Mouse (Mus musculus) intestine, postnatal 0 days (tissue): ENCODE results near the gene Nat8f2. TPM values are rescaled to one million over a fixed set of nuclear protein-coding genes. Genes with fewer than 3 reads are reported as not detected.
"Not testable (repeated sequence)": the region's sequence is repeated elsewhere in the genome, so short reads cannot be mapped to it uniquely, and the experiment has no call there.

Experiments used
- ATAC-seq: fragments of 200-750 bp; cut with Nextera tagmentation; 2 replicates; pipeline ENCODE4 v1.8.0; 2017; ENCODE audit warnings: mild to moderate bottlenecking, moderate TSS enrichment, moderate library complexity
- H3K27ac ChIP-seq: fragments of 300-500 bp; sonication (generic); 2 replicates; pipeline ENCODE4 v1.5.1; 2014; ENCODE audit warnings: mild to moderate bottlenecking, low read depth, low read length, moderate library complexity
- H3K27me3 ChIP-seq: fragments of 300-500 bp; sonication (generic); replicated peaks from 2 replicates; pipeline ENCODE4 v1.6.1; 2014; ENCODE audit warnings: low read length, mixed read lengths; ENCODE audit not compliant: control insufficient read depth, insufficient read depth
- H3K36me3 ChIP-seq: fragments of 300-500 bp; sonication (generic); 2 replicates; pipeline ENCODE4 v1.6.1; 2014; ENCODE audit warnings: mild to moderate bottlenecking, moderate library complexity; ENCODE audit not compliant: control insufficient read depth, insufficient read depth
- H3K4me1 ChIP-seq: fragments of 300-500 bp; sonication (generic); replicated peaks from 2 replicates; pipeline ENCODE4 v1.6.1; 2014; ENCODE audit warnings: antibody characterized with exemption, low read length, mixed read lengths; ENCODE audit not compliant: control insufficient read depth, insufficient read depth
- H3K4me2 ChIP-seq: fragments of 300-500 bp; sonication (generic); replicated peaks from 2 replicates; pipeline ENCODE4 v1.6.1; 2014; ENCODE audit warnings: low read depth, mild to moderate bottlenecking, moderate library complexity
- H3K4me3 ChIP-seq: fragments of 300-500 bp; sonication (generic); 2 replicates; pipeline ENCODE4 v1.5.1; 2014; ENCODE audit warnings: low read depth, low read length
- H3K9ac ChIP-seq: fragments of 300-500 bp; sonication (generic); 2 replicates; pipeline ENCODE4 v1.6.1; 2014; ENCODE audit warnings: mild to moderate bottlenecking, low read depth, low read length
- H3K9me3 ChIP-seq: fragments of 300-500 bp; sonication (generic); 2 replicates; pipeline ENCODE4 v1.6.1; 2016; ENCODE audit warnings: mixed run types; ENCODE audit not compliant: control insufficient read depth
- CTCF ChIP-seq: sonication (generic); IDR thresholded peaks from 2 replicates; pipeline ENCODE4 v1.5.1; 2016; ENCODE audit warnings: low read depth, mild to moderate bottlenecking, control low read depth, antibody characterized with exemption, moderate library complexity
- WGBS: fragments of 180-500 bp; shearing (Covaris S2); extraction: QIAGEN DNeasy Blood & Tissue Kit; methylation state at CpG from one replicate; pipeline ENCODE4 v1.1.7; 2014; 5-methylcytosine and 5-hydroxymethylcytosine counted together
- polyA plus RNA-seq: library from polyadenylated mRNA; unstranded; fragments of >200 nt; fragmentation: Nextera tagmentation; extraction: Ambion mirVana; gene quantifications from 2 replicates; pipeline ENCODE4 v1.2.1, GENCODE M21; 2015

The Nat8f2 gene
- polyA plus RNA-seq, 1 experiment from 2014 or later = 0.16 TPM

GRCm38 (mm10) chr6:85895061-85895648, 26.2 kb upstream of the Nat8f2 start:
- not testable (repeated sequence) for ATAC-seq, H3K9me3 ChIP-seq, H3K4me2 ChIP-seq, H3K4me3 ChIP-seq, H3K36me3 ChIP-seq, H3K27me3 ChIP-seq, H3K9ac ChIP-seq, H3K4me1 ChIP-seq, H3K27ac ChIP-seq
- peak; percentile 76 for TF ChIP-seq CTCF
- WGBS = 67% methylated on average over 25 of the region's 25 CpGs

- 88% methylated on average over 2 of the region's 2 CpGs for WGBS
- TF ChIP-seq CTCF = no peak
- H3K4me2 ChIP-seq = no peak overlapping the region
- ATAC-seq = no peak
- no peak overlapping the region for H3K27ac ChIP-seq
- H3K36me3 ChIP-seq = no peaks in the 10 kb centered on the region
- H3K9me3 ChIP-seq = 0 out of 2 replicates have a peak, but pooled peaks cover under 1% of the 10 kb centered on the region
- no peak overlapping the region for H3K4me3 ChIP-seq
- no peak overlapping the region for H3K9ac ChIP-seq
- H3K4me1 ChIP-seq = no peaks in the 10 kb centered on the region
- no peaks in the 10 kb centered on the region for H3K27me3 ChIP-seq
These were observed 20.0 kb upstream of the Nat8f2 start for GRCm38 (mm10) chr6:85888961-85889360.

- 88% methylated on average over 1 of the region's 1 CpGs for WGBS
- Histone ChIP-seq H3K4me2 (no peak overlapping the region), H3K9me3 (peaks cover 11% of the 10 kb centered on the region; the same call in 1 of the 2 replicates), H3K27ac (no peak overlapping the region), H3K36me3 (no peaks in the 10 kb centered on the region), H3K27me3 (no peaks in the 10 kb centered on the region), H3K9ac (no peak overlapping the region), H3K4me3 (no peak overlapping the region), H3K4me1 (no peaks in the 10 kb centered on the region)
- TF ChIP-seq CTCF = no peak
- no peak for ATAC-seq
These were observed 15.4 kb upstream of the Nat8f2 start for GRCm38 (mm10) chr6:85884311-85884710.

- not testable (repeated sequence) for H3K27ac ChIP-seq, H3K36me3 ChIP-seq, H3K27me3 ChIP-seq, H3K9ac ChIP-seq, H3K4me2 ChIP-seq, ATAC-seq, H3K4me3 ChIP-seq, H3K4me1 ChIP-seq
- WGBS = 91% methylated on average over 9 of the region's 9 CpGs
- peaks cover 11% of the 10 kb centered on the region; the same call in 1 of the 2 replicates for H3K9me3 ChIP-seq
These were observed 14.3 kb upstream of the Nat8f2 start for GRCm38 (mm10) chr6:85883246-85883645.

GRCm38 (mm10) chr6:85867726-85868690, 950 bp downstream of the Nat8f2 start:
- Histone ChIP-seq H3K27ac (no peak overlapping the region), H3K4me2 (no peak overlapping the region), H3K36me3 (no peaks in the 10 kb centered on the region), H3K4me3 (no peak overlapping the region), H3K9me3 (no peaks in the 10 kb centered on the region), H3K9ac (no peak overlapping the region), H3K27me3 (no peaks in the 10 kb centered on the region), H3K4me1 (no peaks in the 10 kb centered on the region)
- WGBS = 81% methylated on average over 8 of the region's 8 CpGs
- TF ChIP-seq CTCF = no peak
- ATAC-seq = no peak

GRCm38 (mm10) chr6:85866995-85867394, 2.0 kb downstream of the Nat8f2 start:
- WGBS = 67% methylated on average over 1 of the region's 1 CpGs
- H3K4me2 ChIP-seq, H3K27me3 ChIP-seq, H3K27ac ChIP-seq, ATAC-seq, H3K4me3 ChIP-seq, H3K9ac ChIP-seq, H3K36me3 ChIP-seq, H3K4me1 ChIP-seq, H3K9me3 ChIP-seq: not testable (repeated sequence)

- H3K27me3 ChIP-seq, H3K27ac ChIP-seq, H3K9ac ChIP-seq, H3K9me3 ChIP-seq, ATAC-seq, H3K4me1 ChIP-seq, H3K36me3 ChIP-seq, H3K4me3 ChIP-seq, H3K4me2 ChIP-seq: not testable (repeated sequence)
- 87% methylated on average over 3 of the region's 3 CpGs for WGBS
These were observed 2.8 kb downstream of the Nat8f2 start for GRCm38 (mm10) chr6:85866166-85866565.

- H3K4me2 ChIP-seq, H3K4me1 ChIP-seq, ATAC-seq, H3K9me3 ChIP-seq, H3K27ac ChIP-seq, H3K9ac ChIP-seq, H3K27me3 ChIP-seq, H3K36me3 ChIP-seq, H3K4me3 ChIP-seq: not testable (repeated sequence)
- WGBS = 73% methylated on average over 5 of the region's 7 CpGs
These were observed 3.9 kb downstream of the Nat8f2 start for GRCm38 (mm10) chr6:85864900-85865639.
